Mouse (Mus musculus): ENCODE data around the gene Bbs4. TPM values are rescaled to one million over a fixed set of nuclear protein-coding genes. Genes with fewer than 3 reads are reported as not detected.

The Bbs4 gene
- polyA plus RNA-seq, 1 experiment from 2014 or later, result 18.8 TPM

GRCm38 (mm10) chr9:59291688-59292492 is 61.4 kb downstream of the Bbs4 start:
- 1% methylated on average over 43 of the region's 50 CpGs for WGBS
- Histone ChIP-seq H3K9me3 (replicated peaks; ENCODE audit: control insufficient read depth, low read length) (no peaks in the 10 kb centered on the region), H3K27ac (replicated peaks; ENCODE audit: low read depth, low read length) (peak overlapping the region; percentile 75), H3K4me2 (ENCODE audit: low read depth, low read length) (peak overlapping the region; percentile 77), H3K4me1 (ENCODE audit: control insufficient read depth, insufficient read depth, low read length) (peaks cover 8% of the 10 kb centered on the region), H3K9ac (replicated peaks; ENCODE audit: low read length) (peak overlapping the region; percentile 90), H3K27me3 (ENCODE audit: control insufficient read depth, insufficient read depth, low read length) (no peaks in the 10 kb centered on the region), H3K4me3 (ENCODE audit: low read depth, low read length) (peak overlapping the region; percentile 96), H3K36me3 (replicated peaks; ENCODE audit: control insufficient read depth, insufficient read depth, low read depth, low read length) (no peaks in the 10 kb centered on the region)
- DNase-seq (ENCODE audit: low spot score) (peak; percentile 55), ATAC-seq (replicated peaks; ENCODE audit: insufficient number of reproducible peaks, low FRiP score, low TSS enrichment, low read depth) (peak; percentile 81)

GRCm38 (mm10) chr9:59290957-59291687 is 62.2 kb downstream of the Bbs4 start, which contains the start of gene Adpgk:
TSS of gene Adpgk (plus strand) at chr9:59291558.
- peaks cover 8% of the 10 kb centered on the region for H3K4me1 ChIP-seq (ENCODE audit: control insufficient read depth, insufficient read depth, low read length)
- peak; percentile 95 for ATAC-seq (replicated peaks; ENCODE audit: insufficient number of reproducible peaks, low FRiP score, low TSS enrichment, low read depth)
- no peaks in the 10 kb centered on the region for H3K27me3 ChIP-seq (ENCODE audit: control insufficient read depth, insufficient read depth, low read length)
- no peaks in the 10 kb centered on the region for H3K36me3 ChIP-seq (replicated peaks; ENCODE audit: control insufficient read depth, insufficient read depth, low read depth, low read length)
- H3K4me3 ChIP-seq (ENCODE audit: low read depth, low read length), result peak within 1 kb of the TSS; percentile 96
- H3K9me3 ChIP-seq (replicated peaks; ENCODE audit: control insufficient read depth, low read length), result no peaks in the 10 kb centered on the region
- H3K27ac ChIP-seq (replicated peaks; ENCODE audit: low read depth, low read length), result peak within 1 kb of the TSS; percentile 95
- peak within 1 kb of the TSS; percentile 77 for H3K4me2 ChIP-seq (ENCODE audit: low read depth, low read length)
- peak; percentile 99 for DNase-seq (ENCODE audit: low spot score)
- 2% methylated on average over 57 of the region's 58 CpGs for WGBS
- H3K9ac ChIP-seq (replicated peaks; ENCODE audit: low read length), result peak within 1 kb of the TSS; percentile 90

GRCm38 (mm10) chr9:59289529-59290115 is 63.7 kb downstream of the Bbs4 start:
- ATAC-seq (replicated peaks; ENCODE audit: insufficient number of reproducible peaks, low FRiP score, low TSS enrichment, low read depth) (no peak), DNase-seq (ENCODE audit: low spot score) (no peak)
- WGBS, result 40% methylated on average over 6 of the region's 6 CpGs
- H3K27me3 ChIP-seq (ENCODE audit: control insufficient read depth, insufficient read depth, low read length), result no peaks in the 10 kb centered on the region
- peaks cover 8% of the 10 kb centered on the region for H3K4me1 ChIP-seq (ENCODE audit: control insufficient read depth, insufficient read depth, low read length)
- H3K4me3 ChIP-seq (ENCODE audit: low read depth, low read length), result no peak overlapping the region
- no peaks in the 10 kb centered on the region for H3K9me3 ChIP-seq (replicated peaks; ENCODE audit: control insufficient read depth, low read length)
- peak overlapping the region; percentile 26 for H3K9ac ChIP-seq (replicated peaks; ENCODE audit: low read length)
- H3K36me3 ChIP-seq (replicated peaks; ENCODE audit: control insufficient read depth, insufficient read depth, low read depth, low read length), result no peaks in the 10 kb centered on the region
- H3K27ac ChIP-seq (replicated peaks; ENCODE audit: low read depth, low read length), result peak overlapping the region; percentile 95
- no peak overlapping the region for H3K4me2 ChIP-seq (ENCODE audit: low read depth, low read length)

GRCm38 (mm10) chr9:59288685-59289410 is 64.5 kb downstream of the Bbs4 start:
- peak overlapping the region; percentile 95 for H3K27ac ChIP-seq (replicated peaks; ENCODE audit: low read depth, low read length)
- no peaks in the 10 kb centered on the region for H3K36me3 ChIP-seq (replicated peaks; ENCODE audit: control insufficient read depth, insufficient read depth, low read depth, low read length)
- H3K9me3 ChIP-seq (replicated peaks; ENCODE audit: control insufficient read depth, low read length), result no peaks in the 10 kb centered on the region
- H3K4me3 ChIP-seq (ENCODE audit: low read depth, low read length), result no peak overlapping the region
- H3K9ac ChIP-seq (replicated peaks; ENCODE audit: low read length), result peak overlapping the region; percentile 26; the same call in 1 of the 2 replicates
- no peak overlapping the region for H3K4me2 ChIP-seq (ENCODE audit: low read depth, low read length)
- ATAC-seq (replicated peaks; ENCODE audit: insufficient number of reproducible peaks, low FRiP score, low TSS enrichment, low read depth) (no peak), DNase-seq (ENCODE audit: low spot score) (peak; percentile 95)
- no peaks in the 10 kb centered on the region for H3K27me3 ChIP-seq (ENCODE audit: control insufficient read depth, insufficient read depth, low read length)
- 27% methylated on average over 3 of the region's 3 CpGs for WGBS
- peaks cover 8% of the 10 kb centered on the region for H3K4me1 ChIP-seq (ENCODE audit: control insufficient read depth, insufficient read depth, low read length)

GRCm38 (mm10) chr9:59288058-59288457 is 65.2 kb downstream of the Bbs4 start:
- Histone ChIP-seq H3K4me1 (ENCODE audit: control insufficient read depth, insufficient read depth, low read length) (peaks cover 8% of the 10 kb centered on the region), H3K36me3 (replicated peaks; ENCODE audit: control insufficient read depth, insufficient read depth, low read depth, low read length) (no peaks in the 10 kb centered on the region), H3K27ac (replicated peaks; ENCODE audit: low read depth, low read length) (peak overlapping the region; percentile 95), H3K27me3 (ENCODE audit: control insufficient read depth, insufficient read depth, low read length) (no peaks in the 10 kb centered on the region), H3K4me2 (ENCODE audit: low read depth, low read length) (no peak overlapping the region), H3K4me3 (ENCODE audit: low read depth, low read length) (no peak overlapping the region), H3K9me3 (replicated peaks; ENCODE audit: control insufficient read depth, low read length) (no peaks in the 10 kb centered on the region), H3K9ac (replicated peaks; ENCODE audit: low read length) (no peak overlapping the region)
- no peak for ATAC-seq (replicated peaks; ENCODE audit: insufficient number of reproducible peaks, low FRiP score, low TSS enrichment, low read depth)
- 65% methylated on average over 5 of the region's 5 CpGs for WGBS
- DNase-seq (ENCODE audit: low spot score), result no peak

- H3K4me2 ChIP-seq (ENCODE audit: low read depth, low read length), result no peak overlapping the region
- 79% methylated on average over 6 of the region's 6 CpGs for WGBS
- H3K27ac ChIP-seq (replicated peaks; ENCODE audit: low read depth, low read length), result no peak overlapping the region
- no peaks in the 10 kb centered on the region for H3K27me3 ChIP-seq (ENCODE audit: control insufficient read depth, insufficient read depth, low read length)
- no peak overlapping the region for H3K9ac ChIP-seq (replicated peaks; ENCODE audit: low read length)
- no peaks in the 10 kb centered on the region for H3K36me3 ChIP-seq (replicated peaks; ENCODE audit: control insufficient read depth, insufficient read depth, low read depth, low read length)
- DNase-seq (ENCODE audit: low spot score) (no peak), ATAC-seq (replicated peaks; ENCODE audit: insufficient number of reproducible peaks, low FRiP score, low TSS enrichment, low read depth) (no peak)
- no peak overlapping the region for H3K4me3 ChIP-seq (ENCODE audit: low read depth, low read length)
- H3K9me3 ChIP-seq (replicated peaks; ENCODE audit: control insufficient read depth, low read length), result no peaks in the 10 kb centered on the region
- H3K4me1 ChIP-seq (ENCODE audit: control insufficient read depth, insufficient read depth, low read length), result peaks cover 8% of the 10 kb centered on the region; the same call in 1 of the 2 replicates
These were observed 67.7 kb downstream of the Bbs4 start for GRCm38 (mm10) chr9:59285614-59286013.

- peak overlapping the region; percentile 25 for H3K4me2 ChIP-seq (ENCODE audit: low read depth, low read length)
- H3K9ac ChIP-seq (replicated peaks; ENCODE audit: low read length), result peak overlapping the region; percentile 37; the same call in 1 of the 2 replicates
- no peak overlapping the region for H3K27ac ChIP-seq (replicated peaks; ENCODE audit: low read depth, low read length)
- ATAC-seq (replicated peaks; ENCODE audit: insufficient number of reproducible peaks, low FRiP score, low TSS enrichment, low read depth), result no peak
- no peak overlapping the region for H3K4me3 ChIP-seq (ENCODE audit: low read depth, low read length)
- H3K9me3 ChIP-seq (replicated peaks; ENCODE audit: control insufficient read depth, low read length), result no peaks in the 10 kb centered on the region
- no peak for DNase-seq (ENCODE audit: low spot score)
- H3K36me3 ChIP-seq (replicated peaks; ENCODE audit: control insufficient read depth, insufficient read depth, low read depth, low read length), result no peaks in the 10 kb centered on the region
- H3K27me3 ChIP-seq (ENCODE audit: control insufficient read depth, insufficient read depth, low read length), result no peaks in the 10 kb centered on the region
- 50% methylated on average over 7 of the region's 7 CpGs for whole genome bisulfite sequencing
- no peaks in the 10 kb centered on the region for H3K4me1 ChIP-seq (ENCODE audit: control insufficient read depth, insufficient read depth, low read length)
These were observed 70.7 kb downstream of the Bbs4 start for GRCm38 (mm10) chr9:59282683-59282986.
